8 mouse cellular contexts compared by ENCODE assay signal in genomic region chrX:153497688-153498516, GRCm38 (mm10). TPM values are rescaled to one million over a fixed set of nuclear protein-coding genes. Genes with fewer than 3 reads are reported as not detected.
DNase-seq lines count a peak whose midpoint lies in the region; ATAC-seq and TF ChIP-seq lines count a peak whose summit lies in the region.

Ubqln2 (plus strand) TSS chrX:153498227.

- H3K4me3 ChIP-seq in E14TG2a.4 (replicated peaks; ENCODE audit: low read length) = peak within 1 kb of the TSS; percentile 79
- peak within 1 kb of the TSS; percentile 67 for H3K4me3 ChIP-seq in forebrain, embryonic 12.5 days (replicated peaks)
- peak within 1 kb of the TSS; percentile 70 for H3K4me3 ChIP-seq in heart, embryonic 16.5 days (ENCODE audit: low read length)
- H3K4me3 ChIP-seq in liver, embryonic 14.5 days (ENCODE audit: insufficient read depth in 1 of 2, low read depth in 2 of 2, low read length in 2 of 2) = peak within 1 kb of the TSS; percentile 73 to 93
- peak within 1 kb of the TSS; percentile 58 for H3K4me3 ChIP-seq in stomach, embryonic 15.5 days (replicated peaks)

- peaks cover 16% of the 10 kb centered on the region for H3K36me3 ChIP-seq in E14TG2a.4 (ENCODE audit: insufficient read depth, low read length)
- H3K36me3 ChIP-seq in forebrain, embryonic 12.5 days (replicated peaks) = peaks cover 6% of the 10 kb centered on the region; the same call in 1 of the 2 replicates
- no peaks in the 10 kb centered on the region for H3K36me3 ChIP-seq in heart, embryonic 16.5 days (ENCODE audit: control insufficient read depth, insufficient read depth)
- no peaks in the 10 kb centered on the region for H3K36me3 ChIP-seq in liver, embryonic 14.5 days (replicated peaks; ENCODE audit: control insufficient read depth, insufficient read depth, low read depth)
- no peaks in the 10 kb centered on the region for H3K36me3 ChIP-seq in stomach, embryonic 15.5 days

- peak; percentile 93 for ATAC-seq in forebrain, embryonic 12.5 days (ENCODE audit: low FRiP score)
- peak; percentile 96 for ATAC-seq in heart, embryonic 16.5 days (replicated peaks; ENCODE audit: extremely low read depth, insufficient read depth, low FRiP score)
- peak; percentile 96 for ATAC-seq in liver, embryonic 14.5 days (ENCODE audit: insufficient read depth)
- peak; percentile 94 for ATAC-seq in stomach, embryonic 15.5 days (ENCODE audit: insufficient read depth, low FRiP score, low read depth)

- no peaks in the 10 kb centered on the region for H3K9me3 ChIP-seq in E14TG2a.4 (ENCODE audit: low read length)
- H3K9me3 ChIP-seq in forebrain, embryonic 12.5 days = no peaks in the 10 kb centered on the region
- H3K9me3 ChIP-seq in heart, embryonic 16.5 days (replicated peaks; ENCODE audit: control insufficient read depth, low read length) = no peaks in the 10 kb centered on the region
- H3K9me3 ChIP-seq in liver, embryonic 14.5 days (ENCODE audit: control insufficient read depth, low read length) = no peaks in the 10 kb centered on the region
- no peaks in the 10 kb centered on the region for H3K9me3 ChIP-seq in stomach, embryonic 15.5 days

- peak within 1 kb of the TSS; percentile 64 for H3K4me2 ChIP-seq in forebrain, embryonic 12.5 days
- H3K4me2 ChIP-seq in heart, embryonic 16.5 days (ENCODE audit: low read depth, low read length) = peak within 1 kb of the TSS; percentile 72
- H3K4me2 ChIP-seq in liver, embryonic 14.5 days (ENCODE audit: low read depth) = peak within 1 kb of the TSS; percentile 77
- peak within 1 kb of the TSS; percentile 65 for H3K4me2 ChIP-seq in stomach, embryonic 15.5 days

- peak within 1 kb of the TSS; percentile 96 for H3K27ac ChIP-seq in forebrain, embryonic 12.5 days
- H3K27ac ChIP-seq in heart, embryonic 16.5 days (ENCODE audit: low read length) = peak within 1 kb of the TSS; percentile 96
- peak within 1 kb of the TSS; percentile 60 for H3K27ac ChIP-seq in liver, embryonic 14.5 days
- peak within 1 kb of the TSS; percentile 94 for H3K27ac ChIP-seq in stomach, embryonic 15.5 days

- TF ChIP-seq EP300 in liver, embryonic 14.5 days (IDR thresholded peaks at IDR 0.05; ENCODE audit: low read depth) = no peak

- 19% methylated on average over 49 of the region's 76 CpGs for WGBS in forebrain, embryonic 12.5 days
- 12% methylated on average over 71 of the region's 76 CpGs for WGBS in heart, embryonic 16.5 days
- WGBS in liver, embryonic 14.5 days (ENCODE audit: insufficient replicate concordance) = 17% methylated on average over 35 of the region's 76 CpGs
- 20% methylated on average over 30 of the region's 76 CpGs for WGBS in stomach, embryonic 15.5 days

- no peak for TF ChIP-seq CTCF in E14TG2a.4 (conservative IDR thresholded peaks at IDR 0.05; ENCODE audit: low read length)
- TF ChIP-seq CTCF in liver, embryonic 14.5 days (IDR thresholded peaks at IDR 0.05; ENCODE audit: low read depth) = no peak

- peak within 1 kb of the TSS; percentile 87 for H3K9ac ChIP-seq in forebrain, embryonic 12.5 days
- H3K9ac ChIP-seq in heart, embryonic 16.5 days (ENCODE audit: low read length) = peak within 1 kb of the TSS; percentile 85
- H3K9ac ChIP-seq in liver, embryonic 14.5 days (replicated peaks) = peak within 1 kb of the TSS; percentile 71
- H3K9ac ChIP-seq in stomach, embryonic 15.5 days = peak within 1 kb of the TSS; percentile 52

- peaks cover 4% of the 10 kb centered on the region for H3K4me1 ChIP-seq in E14TG2a.4 (replicated peaks; ENCODE audit: low read depth, low read length)
- H3K4me1 ChIP-seq in forebrain, embryonic 12.5 days = peaks cover 5% of the 10 kb centered on the region; the same call in 1 of the 2 replicates
- H3K4me1 ChIP-seq in heart, embryonic 16.5 days (ENCODE audit: control insufficient read depth, insufficient read depth, low read length) = no peaks in the 10 kb centered on the region; the same call in 1 of the 2 replicates
- no peaks in the 10 kb centered on the region for H3K4me1 ChIP-seq in liver, embryonic 14.5 days (replicated peaks; ENCODE audit: control insufficient read depth in 2 of 2, insufficient read depth in 2 of 2, low read length in 1 of 2)
- H3K4me1 ChIP-seq in stomach, embryonic 15.5 days = no peaks in the 10 kb centered on the region

- peak; percentile 45 for DNase-seq in c-Kit-positive CD71-positive TER-119-positive erythroid progenitor cells, embryonic 14.5 days (ENCODE audit: low spot score)
- DNase-seq in kidney, postnatal 36 days = peak; percentile 76 to 85
- DNase-seq in liver, embryonic 14.5 days (ENCODE audit: low read depth in 3 of 3, low spot score in 3 of 3) = peak in 2 of 3 experiments; percentile 48 to 50
- DNase-seq in neural tube, embryonic 10.5 days (ENCODE audit: extremely low spot score, low spot score) = peak; percentile 82

- no peaks in the 10 kb centered on the region for H3K27me3 ChIP-seq in E14TG2a.4 (ENCODE audit: insufficient read depth, low read length)
- no peaks in the 10 kb centered on the region for H3K27me3 ChIP-seq in forebrain, embryonic 12.5 days
- H3K27me3 ChIP-seq in heart, embryonic 16.5 days (ENCODE audit: control insufficient read depth, insufficient read depth, low read length) = no peaks in the 10 kb centered on the region
- H3K27me3 ChIP-seq in liver, embryonic 14.5 days (ENCODE audit: control insufficient read depth, insufficient read depth, low read length) = no peaks in the 10 kb centered on the region
- H3K27me3 ChIP-seq in stomach, embryonic 15.5 days (replicated peaks) = no peaks in the 10 kb centered on the region

RNA-seq across cellular contexts. Expression of gene Ubqln2, which starts in this region (rescaled TPM):
- 55.1 and 63.9 TPM in 2 replicates for polyA plus RNA-seq in forebrain, embryonic 12.5 days (2016; fragmentation: Nextera tagmentation; extraction: Ambion mirVana)
- 8.7 and 9.5 TPM in 2 replicates for polyA plus RNA-seq in heart, embryonic 16.5 days (2015; fragmentation: Nextera tagmentation; extraction: Ambion mirVana)
- polyA plus RNA-seq in liver, embryonic 14.5 days (2012; rRNA removed) = 7.2 and 8.7 TPM in 2 replicates
- 4.6 and 4.7 TPM in 2 replicates for polyA plus RNA-seq in liver, embryonic 14.5 days (2014; fragmentation: Nextera tagmentation; extraction: Ambion mirVana)
- polyA plus RNA-seq in stomach, embryonic 15.5 days (2015; fragmentation: Nextera tagmentation; extraction: Ambion mirVana) = 19.5 and 22.1 TPM in 2 replicates

Comparison
In these comparisons a context has a peak if more than half of its experiments do, and no peak if none do; other contexts are left out.
1. Peak in every context shown above with its lines: DNase-seq, ATAC-seq, H3K4me3 ChIP-seq and H3K27ac ChIP-seq.